Mouse (Mus musculus): ENCODE data around the gene Gp1ba.

Gene Gp1ba

GRCm38 (mm10) chr11:70630129-70630528 lies 8.8 kb upstream of the Gp1ba start:
- DNase-seq: no peak

- DNase-seq: no peak
These were observed 3.3 kb upstream of the Gp1ba start for GRCm38 (mm10) chr11:70635601-70636000.

- no peak for DNase-seq
These were observed 1.2 kb upstream of the Gp1ba start for GRCm38 (mm10) chr11:70637764-70638163.

GRCm38 (mm10) chr11:70638293-70638692 lies 629 bp upstream of the Gp1ba start:
- no peak for DNase-seq

- no peak for DNase-seq
These were observed 1.1 kb downstream of the Gp1ba start for GRCm38 (mm10) chr11:70639976-70640375.

GRCm38 (mm10) chr11:70641241-70641640 lies 2.3 kb downstream of the Gp1ba start:
- no peak for DNase-seq

- peak in 1 of 2 experiments; percentile 13 for DNase-seq
These were observed 4.1 kb downstream of the Gp1ba start for GRCm38 (mm10) chr11:70643051-70643450.

- DNase-seq: peak in 1 of 2 experiments; percentile 40
These were observed 5.7 kb downstream of the Gp1ba start for GRCm38 (mm10) chr11:70644564-70645103.

GRCm38 (mm10) chr11:70645461-70646258 lies 6.7 kb downstream of the Gp1ba start:
- DNase-seq: peak in 1 of 2 experiments; percentile 20

GRCm38 (mm10) chr11:70646259-70646555 lies 7.3 kb downstream of the Gp1ba start:
- DNase-seq: peak in 1 of 2 experiments; percentile 44

GRCm38 (mm10) chr11:70646691-70647650 lies 8.0 kb downstream of the Gp1ba start, which contains the start of the genes Rnf167 and Slc25a11:
Gene Rnf167, plus strand, starts transcription at chr11:70647235.
Gene Slc25a11, minus strand, starts transcription at chr11:70647479.
- DNase-seq: peak; percentile 96 to 98

- DNase-seq: peak; percentile 36 to 48
These were observed 8.9 kb downstream of the Gp1ba start for GRCm38 (mm10) chr11:70647716-70648420.

- DNase-seq: no peak
These were observed 9.6 kb downstream of the Gp1ba start for GRCm38 (mm10) chr11:70648512-70648911.

- peak in 1 of 2 experiments; percentile 6 for DNase-seq
These were observed 10.3 kb downstream of the Gp1ba start for GRCm38 (mm10) chr11:70649185-70649734.

GRCm38 (mm10) chr11:70650322-70651175 lies 11.6 kb downstream of the Gp1ba start:
- peak in 1 of 2 experiments; percentile 18 for DNase-seq

GRCm38 (mm10) chr11:70651391-70651790 lies 12.5 kb downstream of the Gp1ba start:
- peak in 1 of 2 experiments; percentile 8 for DNase-seq

- peak in 1 of 2 experiments; percentile 10 for DNase-seq
These were observed 13.3 kb downstream of the Gp1ba start for GRCm38 (mm10) chr11:70652029-70652883.

- no peak for DNase-seq
These were observed 14.0 kb downstream of the Gp1ba start for GRCm38 (mm10) chr11:70652884-70653344.

GRCm38 (mm10) chr11:70653345-70654197 lies 14.6 kb downstream of the Gp1ba start:
- peak; percentile 63 to 80 for DNase-seq

Measured in cerebellum, adult 18-20 months (tissue).